Mouse (Mus musculus) heart, adult 2 months (tissue): ENCODE results near the gene C1qtnf5. TPM values are rescaled to one million over a fixed set of nuclear protein-coding genes. Genes with fewer than 3 reads are reported as not detected.

Source experiments
- DNase-seq, 2 experiments: peaks; one replicate each; pipeline ENCODE4 v3.0.0; 2021
- H3K27ac ChIP-seq: fragments of 200-600 bp; 2 replicates; pipeline ENCODE4 v1.8.1; 2022
- H3K27me3 ChIP-seq: fragments of 200-500 bp; 2 replicates; pipeline ENCODE4 v1.6.1; 2012; ENCODE audit warnings: mild to moderate bottlenecking, low read length, inconsistent platforms, mixed read lengths; ENCODE audit not compliant: control insufficient read depth, insufficient read depth
- H3K36me3 ChIP-seq: fragments of 200-500 bp; 2 replicates; pipeline ENCODE4 v1.6.1; 2012; ENCODE audit warnings: low read length, inconsistent platforms; ENCODE audit not compliant: control insufficient read depth, insufficient read depth
- H3K4me1 ChIP-seq: fragments of 200-500 bp; 2 replicates; pipeline ENCODE4 v1.6.1; 2011; ENCODE audit warnings: low read length; ENCODE audit not compliant: control insufficient read depth, insufficient read depth
- H3K4me3 ChIP-seq: fragments of 200-600 bp; 2 replicates; pipeline ENCODE4 v1.8.1; 2022
- H3K79me2 ChIP-seq: fragments of 200-500 bp; replicated peaks from 2 replicates; pipeline ENCODE4 v1.6.1; 2012; ENCODE audit warnings: mild to moderate bottlenecking, inconsistent platforms, low read length, moderate library complexity, mixed read lengths; ENCODE audit not compliant: control insufficient read depth, insufficient read depth
- H3K9ac ChIP-seq: fragments of 200-500 bp; 2 replicates; pipeline ENCODE4 v1.6.1; 2012; ENCODE audit warnings: low read depth, mild to moderate bottlenecking, control low read depth, inconsistent platforms, low read length, mixed read lengths
- CTCF ChIP-seq: fragments of 200-600 bp; IDR thresholded peaks from 2 replicates; pipeline ENCODE4 v1.8.1; 2022; ENCODE audit warnings: antibody characterized with exemption, mild to moderate bottlenecking, moderate library complexity
- EP300 ChIP-seq: fragments of 200-500 bp; IDR thresholded peaks from 2 replicates; pipeline ENCODE4 v1.6.1; 2011; ENCODE audit warnings: low read depth, low read length, control low read depth; ENCODE audit not compliant: insufficient read depth
- POLR2A ChIP-seq: fragments of 200-500 bp; IDR thresholded peaks from 2 replicates; pipeline ENCODE4 v1.6.1; 2011; ENCODE audit warnings: mild to moderate bottlenecking, low read depth, low read length, control low read depth; ENCODE audit not compliant: insufficient read depth
- WGBS: fragments of 180-500 bp; shearing (Covaris S2); methylation state at CpG from one replicate; pipeline ENCODE4 v1.1.7; 2018; 5-methylcytosine and 5-hydroxymethylcytosine counted together
- intact Hi-C: fragments of 180-260 bp; cut with DNase I; formaldehyde crosslinking; loops from one replicate; pipeline ENCODE4 v1.15.1; 2025
- polyA plus RNA-seq: library from polyadenylated mRNA; depleted of rRNA; stranded (reverse); fragments of >200 nt; gene quantifications from 2 replicates; pipeline ENCODE4 v1.2.3, GENCODE M21; 2012
- total RNA-seq, 2 experiments: library from RNA; stranded (reverse); gene quantifications; 2 replicates each; pipeline ENCODE4 v1.2.3; 2021

C1qtnf5 gene
- total and polyA plus RNA-seq, 3 experiments = 4.8 to 9.4 (median 7.6) TPM

DNA sequence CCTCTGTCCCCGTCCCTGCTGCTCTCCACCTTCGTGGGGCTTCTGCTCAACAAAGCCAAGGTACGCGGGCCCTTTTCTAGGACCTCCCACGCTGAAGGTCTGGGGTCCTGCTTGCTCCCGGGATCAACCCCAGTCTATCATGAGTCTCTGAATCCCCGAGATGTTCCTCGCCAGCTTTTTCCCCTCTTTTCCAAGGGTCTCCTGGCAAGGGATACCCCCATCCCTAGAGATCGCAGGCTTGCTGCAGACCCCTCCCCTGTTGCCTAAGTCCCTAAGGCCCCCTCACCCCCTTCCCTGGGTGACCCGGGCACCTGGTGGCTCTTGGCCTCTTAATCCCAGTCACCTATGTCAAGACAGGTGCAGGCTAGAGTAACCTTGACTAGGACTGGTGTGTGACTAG lies 21.8 kb upstream of the C1qtnf5 start:
- no peaks in the 10 kb centered on the region for H3K79me2 ChIP-seq
- intact Hi-C loops = loop anchor here (2.0 to 10.0 kb wide), 2 partner anchors 24 to 400 kb away; partner anchors contain the start of gene Bcl9l
- 10% methylated on average over 10 of the region's 10 CpGs for WGBS
- H3K27me3 ChIP-seq = no peaks in the 10 kb centered on the region
- peaks cover 5% of the 10 kb centered on the region for H3K4me1 ChIP-seq
- TF ChIP-seq POLR2A = no peak
- no peak for TF ChIP-seq CTCF
- no peak for TF ChIP-seq EP300
- peaks cover 7% of the 10 kb centered on the region for H3K36me3 ChIP-seq
- H3K27ac ChIP-seq = peak overlapping the region; percentile 90
- H3K9ac ChIP-seq = peak overlapping the region; percentile 97
- DNase-seq = no peak
- H3K4me3 ChIP-seq = peak overlapping the region; percentile 62

- peak overlapping the region; percentile 90 for H3K27ac ChIP-seq
- no peaks in the 10 kb centered on the region for H3K79me2 ChIP-seq
- H3K4me3 ChIP-seq = peak overlapping the region; percentile 62
- H3K9ac ChIP-seq = peak overlapping the region; percentile 97
- WGBS = 59% methylated on average over 15 of the region's 15 CpGs
- peaks cover 5% of the 10 kb centered on the region for H3K4me1 ChIP-seq
- TF ChIP-seq EP300 (peak; percentile 34; the same call in 1 of the 2 replicates), POLR2A (peak; percentile 77), CTCF (no peak)
- peaks cover 7% of the 10 kb centered on the region for H3K36me3 ChIP-seq
- intact Hi-C loops = loop anchor here (2.0 to 10.0 kb wide), 2 partner anchors 23 to 399 kb away; partner anchors contain the start of gene Bcl9l
- DNase-seq = peak; percentile 75 to 85
- no peaks in the 10 kb centered on the region for H3K27me3 ChIP-seq
Observed at GRCm38 (mm10) chr9:44085741-44086665, 21.0 kb upstream of the C1qtnf5 start.

GRCm38 (mm10) chr9:44086960-44087359 lies 20.1 kb upstream of the C1qtnf5 start:
- H3K27ac ChIP-seq = peak overlapping the region; percentile 90
- H3K27me3 ChIP-seq = no peaks in the 10 kb centered on the region
- intact Hi-C loops = loop anchor here (10.0 kb wide), 1 partner anchor 398 kb away; the partner anchor contains the start of gene Bcl9l
- peak overlapping the region; percentile 19 for H3K4me3 ChIP-seq
- peak in 1 of 2 experiments; percentile 25 for DNase-seq
- 53% methylated on average over 10 of the region's 10 CpGs for WGBS
- peaks cover 7% of the 10 kb centered on the region; the same call in 1 of the 2 replicates for H3K36me3 ChIP-seq
- peaks cover 5% of the 10 kb centered on the region for H3K4me1 ChIP-seq
- peak overlapping the region; percentile 59 for H3K9ac ChIP-seq
- no peaks in the 10 kb centered on the region for H3K79me2 ChIP-seq
- TF ChIP-seq CTCF = no peak
- TF ChIP-seq POLR2A = peak; percentile 56; the same call in 1 of the 2 replicates

- peak; percentile 63 to 72 for DNase-seq
- Histone ChIP-seq H3K79me2 (no peaks in the 10 kb centered on the region), H3K36me3 (peaks cover 7% of the 10 kb centered on the region; the same call in 1 of the 2 replicates), H3K4me3 (peak overlapping the region; percentile 24; the same call in 1 of the 2 replicates), H3K27ac (peak overlapping the region; percentile 90), H3K4me1 (peaks cover 5% of the 10 kb centered on the region), H3K9ac (peak overlapping the region; percentile 55), H3K27me3 (no peaks in the 10 kb centered on the region)
- TF ChIP-seq POLR2A (0 out of 2 replicates have a peak, but pooled peaks have one; percentile 27), CTCF (no peak), EP300 (0 out of 2 replicates have a peak, but pooled peaks have one; percentile 56)
- WGBS = 24% methylated on average over 15 of the region's 15 CpGs
- intact Hi-C loops = loop anchor here (2.0 to 10.0 kb wide), 2 partner anchors 19 to 397 kb away; partner anchors contain the start of gene Bcl9l
Observed at GRCm38 (mm10) chr9:44087761-44088455, 19.1 kb upstream of the C1qtnf5 start.

GRCm38 (mm10) chr9:44088877-44089608 lies 18.0 kb upstream of the C1qtnf5 start:
- H3K36me3 ChIP-seq = peaks cover 7% of the 10 kb centered on the region; the same call in 1 of the 2 replicates
- 20% methylated on average over 12 of the region's 12 CpGs for WGBS
- peak overlapping the region; percentile 90 for H3K27ac ChIP-seq
- TF ChIP-seq CTCF = no peak
- no peak for TF ChIP-seq EP300
- no peak for TF ChIP-seq POLR2A
- H3K4me3 ChIP-seq = no peak overlapping the region
- no peaks in the 10 kb centered on the region for H3K79me2 ChIP-seq
- peak in 1 of 2 experiments; percentile 36 for DNase-seq
- intact Hi-C loops = loop anchor here (2.0 to 10.0 kb wide), 2 partner anchors 20 to 396 kb away; partner anchors contain the start of gene Bcl9l
- H3K27me3 ChIP-seq = no peaks in the 10 kb centered on the region
- no peak overlapping the region for H3K9ac ChIP-seq
- no peaks in the 10 kb centered on the region; the same call in none of the 2 replicates for H3K4me1 ChIP-seq
